Mouse (Mus musculus): ENCODE data around the gene Efcc1. TPM values are rescaled to one million over a fixed set of nuclear protein-coding genes. Genes with fewer than 3 reads are reported as not detected.

Efcc1 gene
- polyA plus RNA-seq, 1 experiment: 0.46 TPM

DNA sequence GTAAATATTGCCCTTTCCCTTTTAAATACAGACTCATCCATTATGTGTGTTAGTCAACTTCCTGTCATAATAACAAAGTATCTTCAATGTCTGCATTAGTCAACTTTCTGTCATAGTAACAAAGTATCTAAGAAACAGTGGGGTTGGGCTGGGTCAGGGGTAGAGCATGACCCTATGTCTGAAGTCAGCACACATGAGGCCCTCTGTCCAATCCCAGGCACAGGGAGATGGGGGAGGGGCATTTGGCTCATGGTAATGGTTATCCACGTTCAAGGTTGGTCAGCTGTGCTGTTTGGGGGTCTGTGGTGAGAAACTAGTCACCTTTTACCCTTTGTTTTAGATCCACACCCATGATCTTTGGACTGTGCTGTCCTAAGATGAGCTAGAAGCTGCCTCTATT lies 14.6 kb downstream of the Efcc1 start:
- TF ChIP-seq POLR2A (IDR thresholded peaks at IDR 0.05; ENCODE audit: insufficient read depth, low read length): no peak
- no peak for TF ChIP-seq CTCF (IDR thresholded peaks at IDR 0.05; ENCODE audit: low read depth, low read length)
- TF ChIP-seq EP300 (IDR thresholded peaks at IDR 0.05; ENCODE audit: insufficient read depth, low read depth, low read length): no peak
- no peaks in the 10 kb centered on the region for H3K4me1 ChIP-seq (ENCODE audit: control insufficient read depth, insufficient read depth, low read length)
- no peak overlapping the region for H3K27ac ChIP-seq (ENCODE audit: insufficient read depth, low read length)
- no peak overlapping the region for H3K9ac ChIP-seq (ENCODE audit: low read depth, poor library complexity, severe bottlenecking)
- H3K9me3 ChIP-seq (replicated peaks; ENCODE audit: control insufficient read depth, insufficient read depth, low read length, poor library complexity, severe bottlenecking): no peaks in the 10 kb centered on the region
- H3K36me3 ChIP-seq (ENCODE audit: control insufficient read depth, insufficient read depth, low read length, poor library complexity, severe bottlenecking): no peaks in the 10 kb centered on the region
- no peak overlapping the region for H3K4me3 ChIP-seq (ENCODE audit: low read depth, low read length)
- H3K27me3 ChIP-seq (ENCODE audit: control insufficient read depth, insufficient read depth, low read length, poor library complexity, severe bottlenecking): no peaks in the 10 kb centered on the region

DNA sequence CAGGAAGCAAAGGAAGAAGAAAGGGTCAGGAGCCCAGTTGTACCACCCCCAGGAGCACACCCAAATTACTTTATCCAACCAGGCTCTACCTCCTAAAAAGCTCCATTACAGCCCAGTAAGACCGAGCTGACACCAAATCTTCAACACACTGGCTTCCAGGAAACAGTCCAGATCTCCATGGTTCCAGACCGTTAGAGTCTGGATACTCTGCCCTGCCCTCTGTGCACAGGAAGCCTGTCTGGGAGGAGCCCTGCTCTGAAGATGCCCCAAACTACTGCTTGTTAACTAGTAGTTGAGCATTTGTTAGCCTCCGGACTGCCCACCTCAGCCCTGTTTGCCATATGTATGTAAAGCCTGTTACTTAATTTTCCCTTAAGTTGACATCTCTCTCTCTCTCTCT lies 15.4 kb downstream of the Efcc1 start:
- no peaks in the 10 kb centered on the region for H3K36me3 ChIP-seq (ENCODE audit: control insufficient read depth, insufficient read depth, low read length, poor library complexity, severe bottlenecking)
- H3K27ac ChIP-seq (ENCODE audit: insufficient read depth, low read length): no peak overlapping the region
- H3K4me1 ChIP-seq (ENCODE audit: control insufficient read depth, insufficient read depth, low read length): no peaks in the 10 kb centered on the region
- H3K27me3 ChIP-seq (ENCODE audit: control insufficient read depth, insufficient read depth, low read length, poor library complexity, severe bottlenecking): no peaks in the 10 kb centered on the region
- no peaks in the 10 kb centered on the region for H3K9me3 ChIP-seq (replicated peaks; ENCODE audit: control insufficient read depth, insufficient read depth, low read length, poor library complexity, severe bottlenecking)
- TF ChIP-seq EP300 (IDR thresholded peaks at IDR 0.05; ENCODE audit: insufficient read depth, low read depth, low read length): no peak
- no peak overlapping the region for H3K4me3 ChIP-seq (ENCODE audit: low read depth, low read length)
- H3K9ac ChIP-seq (ENCODE audit: low read depth, poor library complexity, severe bottlenecking): no peak overlapping the region

DNA sequence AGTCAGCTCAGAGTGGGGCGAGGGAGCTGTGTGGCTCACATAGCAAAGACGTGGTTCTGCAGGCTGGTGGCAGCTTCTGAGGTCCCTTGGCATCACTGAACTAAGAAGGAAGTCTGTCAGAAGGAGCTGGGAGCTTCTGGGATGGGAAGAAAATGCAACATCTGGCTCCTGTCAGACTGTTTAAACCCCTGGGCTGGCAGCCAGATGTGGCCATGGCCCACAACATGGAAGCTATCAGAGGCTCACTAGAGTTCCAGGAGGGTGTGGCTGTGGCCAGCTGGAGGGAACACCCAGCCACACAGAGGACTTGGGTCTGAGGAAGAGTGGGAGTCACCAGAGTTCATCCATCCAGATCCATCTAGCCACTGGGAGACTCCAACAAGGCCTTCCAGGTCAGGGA lies 16.2 kb downstream of the Efcc1 start:
- H3K27me3 ChIP-seq (ENCODE audit: control insufficient read depth, insufficient read depth, low read length, poor library complexity, severe bottlenecking): no peaks in the 10 kb centered on the region
- H3K27ac ChIP-seq (ENCODE audit: insufficient read depth, low read length): no peak overlapping the region
- no peaks in the 10 kb centered on the region for H3K36me3 ChIP-seq (ENCODE audit: control insufficient read depth, insufficient read depth, low read length, poor library complexity, severe bottlenecking)
- H3K4me3 ChIP-seq (ENCODE audit: low read depth, low read length): no peak overlapping the region
- no peaks in the 10 kb centered on the region for H3K4me1 ChIP-seq (ENCODE audit: control insufficient read depth, insufficient read depth, low read length)
- TF ChIP-seq POLR2A (IDR thresholded peaks at IDR 0.05; ENCODE audit: insufficient read depth, low read length) (no peak), CTCF (IDR thresholded peaks at IDR 0.05; ENCODE audit: low read depth, low read length) (no peak), EP300 (IDR thresholded peaks at IDR 0.05; ENCODE audit: insufficient read depth, low read depth, low read length) (no peak)
- no peak overlapping the region for H3K9ac ChIP-seq (ENCODE audit: low read depth, poor library complexity, severe bottlenecking)
- H3K9me3 ChIP-seq (replicated peaks; ENCODE audit: control insufficient read depth, insufficient read depth, low read length, poor library complexity, severe bottlenecking): no peaks in the 10 kb centered on the region

DNA sequence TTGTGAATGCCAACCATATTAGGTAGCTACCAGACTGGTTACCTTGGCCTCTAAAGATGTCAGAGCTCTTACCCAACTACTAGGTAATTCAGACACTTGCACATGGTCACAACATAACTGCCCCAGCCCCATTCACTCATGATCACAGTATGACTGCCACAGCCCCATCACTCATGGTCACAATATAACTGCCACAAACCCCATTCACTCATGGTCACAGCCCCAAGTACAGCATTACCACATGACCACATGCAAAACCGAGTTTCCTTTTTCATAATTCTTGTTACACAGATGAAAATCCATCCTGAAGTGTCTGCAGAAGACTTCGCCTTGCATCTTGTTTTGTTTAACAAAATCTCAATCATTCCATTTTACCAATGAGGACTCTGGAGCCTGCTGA lies 17.4 kb downstream of the Efcc1 start:
- Histone ChIP-seq H3K9me3 (replicated peaks; ENCODE audit: control insufficient read depth, insufficient read depth, low read length, poor library complexity, severe bottlenecking) (no peaks in the 10 kb centered on the region), H3K4me1 (ENCODE audit: control insufficient read depth, insufficient read depth, low read length) (no peaks in the 10 kb centered on the region), H3K36me3 (ENCODE audit: control insufficient read depth, insufficient read depth, low read length, poor library complexity, severe bottlenecking) (no peaks in the 10 kb centered on the region), H3K9ac (ENCODE audit: low read depth, poor library complexity, severe bottlenecking) (no peak overlapping the region), H3K27me3 (ENCODE audit: control insufficient read depth, insufficient read depth, low read length, poor library complexity, severe bottlenecking) (no peaks in the 10 kb centered on the region), H3K4me3 (ENCODE audit: low read depth, low read length) (no peak overlapping the region), H3K27ac (ENCODE audit: insufficient read depth, low read length) (no peak overlapping the region)
- TF ChIP-seq POLR2A (IDR thresholded peaks at IDR 0.05; ENCODE audit: insufficient read depth, low read length) (no peak), EP300 (IDR thresholded peaks at IDR 0.05; ENCODE audit: insufficient read depth, low read depth, low read length) (no peak), CTCF (IDR thresholded peaks at IDR 0.05; ENCODE audit: low read depth, low read length) (no peak)

DNA sequence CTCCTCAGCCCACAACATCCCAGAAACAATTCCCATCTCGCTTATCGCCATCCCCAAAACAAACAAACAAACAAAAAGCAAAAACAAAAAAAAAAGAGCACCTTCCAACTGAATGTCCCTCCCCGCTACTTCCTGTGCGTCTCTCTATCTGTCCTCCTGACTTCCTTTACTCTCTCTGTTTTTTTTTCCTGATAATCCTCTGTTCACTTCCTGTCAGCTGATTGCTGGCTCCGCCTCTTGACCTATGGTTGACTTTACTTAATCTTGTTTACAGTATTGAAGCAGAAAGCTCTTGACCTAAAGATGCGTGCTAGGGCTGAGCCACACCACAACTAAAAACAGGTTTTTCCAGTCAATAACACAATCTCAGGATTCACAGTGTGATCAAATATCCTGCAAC lies 17.9 kb downstream of the Efcc1 start:
- Histone ChIP-seq H3K4me3 (ENCODE audit: low read depth, low read length) (no peak overlapping the region), H3K27me3 (ENCODE audit: control insufficient read depth, insufficient read depth, low read length, poor library complexity, severe bottlenecking) (no peaks in the 10 kb centered on the region), H3K9ac (ENCODE audit: low read depth, poor library complexity, severe bottlenecking) (no peak overlapping the region), H3K9me3 (replicated peaks; ENCODE audit: control insufficient read depth, insufficient read depth, low read length, poor library complexity, severe bottlenecking) (no peaks in the 10 kb centered on the region), H3K4me1 (ENCODE audit: control insufficient read depth, insufficient read depth, low read length) (no peaks in the 10 kb centered on the region), H3K27ac (ENCODE audit: insufficient read depth, low read length) (no peak overlapping the region), H3K36me3 (ENCODE audit: control insufficient read depth, insufficient read depth, low read length, poor library complexity, severe bottlenecking) (no peaks in the 10 kb centered on the region)
- TF ChIP-seq CTCF (IDR thresholded peaks at IDR 0.05; ENCODE audit: low read depth, low read length) (no peak), EP300 (IDR thresholded peaks at IDR 0.05; ENCODE audit: insufficient read depth, low read depth, low read length) (no peak), POLR2A (IDR thresholded peaks at IDR 0.05; ENCODE audit: insufficient read depth, low read length) (no peak)

DNA sequence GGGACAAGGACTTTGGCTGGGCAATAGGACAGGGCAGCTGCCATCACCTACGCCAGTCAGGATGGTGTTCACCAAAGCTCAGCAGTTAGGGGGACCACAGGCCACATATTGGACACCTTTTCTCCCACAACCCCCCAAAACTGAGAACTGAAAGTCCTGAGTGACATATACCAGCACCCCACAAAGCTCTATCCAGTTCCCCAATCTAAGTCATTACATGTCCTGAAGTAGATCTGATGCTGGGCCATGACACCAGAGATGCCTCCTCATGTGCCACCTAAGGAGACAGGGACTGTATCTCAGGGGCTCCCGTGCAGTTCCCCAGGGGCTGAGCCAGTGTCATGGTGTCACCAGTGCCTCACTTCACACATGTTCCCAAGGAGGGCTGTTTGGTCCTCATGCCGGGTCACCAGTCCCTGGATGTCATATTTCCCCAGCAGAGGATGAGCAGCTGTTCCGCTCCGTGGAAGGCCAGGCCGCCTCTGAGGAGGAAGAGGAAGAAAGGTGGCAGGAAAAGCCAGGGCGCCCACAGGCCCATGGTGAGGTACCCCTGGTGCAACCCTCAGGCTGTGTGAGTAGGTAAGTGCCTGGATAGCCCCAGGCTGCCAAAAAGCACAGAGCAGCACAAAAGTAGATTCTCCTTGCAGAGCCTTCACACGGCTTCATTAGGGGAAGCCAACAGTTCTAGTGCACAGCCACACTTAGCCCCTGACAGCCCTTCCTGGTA lies 19.7 kb downstream of the Efcc1 start:
- Histone ChIP-seq H3K4me3 (ENCODE audit: low read depth, low read length) (no peak overlapping the region), H3K4me1 (ENCODE audit: control insufficient read depth, insufficient read depth, low read length) (no peaks in the 10 kb centered on the region), H3K9ac (ENCODE audit: low read depth, poor library complexity, severe bottlenecking) (no peak overlapping the region), H3K9me3 (replicated peaks; ENCODE audit: control insufficient read depth, insufficient read depth, low read length, poor library complexity, severe bottlenecking) (no peaks in the 10 kb centered on the region), H3K36me3 (ENCODE audit: control insufficient read depth, insufficient read depth, low read length, poor library complexity, severe bottlenecking) (no peaks in the 10 kb centered on the region), H3K27ac (ENCODE audit: insufficient read depth, low read length) (no peak overlapping the region), H3K27me3 (ENCODE audit: control insufficient read depth, insufficient read depth, low read length, poor library complexity, severe bottlenecking) (no peaks in the 10 kb centered on the region)
- TF ChIP-seq CTCF (IDR thresholded peaks at IDR 0.05; ENCODE audit: low read depth, low read length) (no peak), EP300 (IDR thresholded peaks at IDR 0.05; ENCODE audit: insufficient read depth, low read depth, low read length) (no peak), POLR2A (IDR thresholded peaks at IDR 0.05; ENCODE audit: insufficient read depth, low read length) (no peak)
